Mouse (Mus musculus): ENCODE results near the gene Vipr1.

Gene Vipr1

GRCm38 (mm10) chr9:121632891-121633290 lies 9.6 kb upstream of the Vipr1 start:
- in situ Hi-C loops (cut with MboI, MseI) = no loop called here

- in situ Hi-C loops (cut with MboI, MseI) = no loop called here
Observed at GRCm38 (mm10) chr9:121633306-121633705, 9.2 kb upstream of the Vipr1 start.

DNA sequence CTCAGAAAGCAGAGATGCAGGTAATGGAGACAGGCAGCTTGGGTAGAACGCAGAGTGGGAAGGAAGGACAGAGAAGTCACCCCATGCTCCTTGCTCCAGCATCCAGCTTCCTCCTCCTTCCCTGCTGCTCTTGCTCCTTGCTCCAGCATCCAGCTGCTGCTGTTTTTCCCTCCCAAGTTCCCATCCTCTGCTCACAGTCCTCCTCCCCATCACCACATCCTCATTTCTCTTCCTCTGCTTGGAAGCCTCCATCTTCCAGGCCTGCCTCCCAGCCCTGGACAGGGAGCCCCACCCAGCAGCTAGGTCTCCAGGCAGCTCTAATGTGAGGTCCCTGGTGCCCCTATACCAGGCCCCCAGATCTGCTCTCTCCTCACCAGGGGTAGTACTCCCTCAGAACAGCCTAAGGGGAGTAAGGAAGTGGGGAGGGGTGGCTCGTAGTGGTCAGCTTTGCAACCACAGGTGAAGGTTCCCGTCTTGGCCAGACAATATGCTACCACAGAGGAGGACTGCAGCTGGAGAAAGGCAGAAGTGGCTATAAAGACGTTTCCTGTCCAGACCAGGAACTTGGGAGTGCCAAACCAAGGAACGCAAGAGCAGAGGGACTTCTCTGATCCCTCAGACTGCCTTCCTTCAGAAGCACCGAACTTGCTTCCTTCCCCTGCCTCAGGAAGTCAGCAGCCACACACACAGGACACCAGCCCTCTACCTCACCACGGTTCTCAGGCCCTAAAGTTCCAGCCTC lies 6.5 kb upstream of the Vipr1 start:
- in situ Hi-C loops (cut with MboI, MseI) = no loop called here

DNA sequence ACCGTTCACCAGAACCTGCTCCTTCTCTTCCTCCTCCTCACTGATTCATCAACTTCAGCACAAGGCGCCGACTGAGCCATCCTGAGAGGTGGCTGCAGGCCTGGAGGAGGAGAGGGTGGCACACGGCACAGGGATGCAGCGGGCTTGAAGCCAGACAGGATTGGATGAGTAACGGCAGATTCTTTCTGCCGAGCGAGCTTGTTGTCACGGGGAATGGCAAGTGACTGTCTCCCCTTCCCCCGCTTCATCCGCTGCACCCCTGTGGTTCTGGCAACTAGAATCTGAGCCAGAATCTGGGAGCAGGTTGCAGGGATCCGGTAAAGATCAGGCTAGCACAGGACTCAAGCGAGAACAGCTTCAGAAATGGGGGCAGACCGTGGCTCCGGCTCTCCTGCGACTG lies 2.7 kb upstream of the Vipr1 start:
- in situ Hi-C loops (cut with MboI, MseI) = no loop called here

GRCm38 (mm10) chr9:121641235-121641915 lies 1.1 kb upstream of the Vipr1 start:
- in situ Hi-C loops (cut with MboI, MseI) = no loop called here

GRCm38 (mm10) chr9:121642001-121642400 lies 515 bp upstream of the Vipr1 start, which contains the start of gene Lyzl4:
Lyzl4 (minus strand) TSS chr9:121642096.
- in situ Hi-C loops (cut with MboI, MseI) = no loop called here

GRCm38 (mm10) chr9:121644855-121645254 lies 2.3 kb downstream of the Vipr1 start:
- in situ Hi-C loops (cut with MboI, MseI) = no loop called here

DNA sequence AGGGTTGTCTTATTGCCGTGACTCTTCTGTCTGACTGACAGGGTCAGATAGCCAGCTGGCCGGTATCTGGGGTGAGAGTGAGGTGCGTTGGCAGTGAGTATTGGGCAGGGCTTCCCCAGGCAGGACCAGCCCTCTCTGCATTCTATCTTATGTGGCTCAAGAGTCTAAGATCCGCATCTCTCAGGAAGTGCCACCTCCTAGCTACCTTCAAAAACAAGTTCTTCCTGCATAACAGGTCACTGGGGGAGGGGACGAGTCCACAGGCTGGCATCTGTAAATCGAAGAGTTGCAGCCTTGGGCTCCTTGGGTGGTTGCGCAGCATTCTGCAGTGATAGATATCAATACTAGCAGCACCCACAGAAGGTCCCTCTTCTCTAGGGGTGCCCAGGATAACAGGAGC lies 4.5 kb downstream of the Vipr1 start:
- in situ Hi-C loops (cut with MboI, MseI) = no loop called here

- in situ Hi-C loops (cut with MboI, MseI) = no loop called here
Observed at GRCm38 (mm10) chr9:121653668-121654067, 11.2 kb downstream of the Vipr1 start.

DNA sequence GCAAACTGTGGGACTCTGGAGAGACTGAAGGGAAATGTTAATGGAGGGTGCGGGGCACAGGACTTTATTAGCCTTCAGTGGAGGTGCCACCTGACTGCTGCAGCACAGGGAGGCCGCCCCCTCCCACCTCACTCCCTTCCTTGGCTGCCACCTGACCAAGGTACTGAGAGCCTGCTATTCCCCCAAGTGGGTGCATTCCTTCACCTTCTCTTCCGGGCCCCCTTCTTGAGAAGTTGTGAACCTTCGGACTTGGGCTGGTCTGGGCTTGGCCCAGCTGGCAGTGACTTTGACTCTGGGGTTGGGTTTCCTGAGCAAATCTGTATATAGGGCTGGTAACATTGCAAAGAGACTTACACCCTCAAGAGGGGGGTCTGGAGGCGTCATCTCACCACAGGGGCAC lies 13.8 kb downstream of the Vipr1 start:
- in situ Hi-C loops (cut with MboI, MseI) = no loop called here

- in situ Hi-C loops (cut with MboI, MseI) = no loop called here
Observed at GRCm38 (mm10) chr9:121657143-121657542, 14.6 kb downstream of the Vipr1 start.

GRCm38 (mm10) chr9:121658248-121658647 lies 15.7 kb downstream of the Vipr1 start:
- in situ Hi-C loops (cut with MboI, MseI) = no loop called here

DNA sequence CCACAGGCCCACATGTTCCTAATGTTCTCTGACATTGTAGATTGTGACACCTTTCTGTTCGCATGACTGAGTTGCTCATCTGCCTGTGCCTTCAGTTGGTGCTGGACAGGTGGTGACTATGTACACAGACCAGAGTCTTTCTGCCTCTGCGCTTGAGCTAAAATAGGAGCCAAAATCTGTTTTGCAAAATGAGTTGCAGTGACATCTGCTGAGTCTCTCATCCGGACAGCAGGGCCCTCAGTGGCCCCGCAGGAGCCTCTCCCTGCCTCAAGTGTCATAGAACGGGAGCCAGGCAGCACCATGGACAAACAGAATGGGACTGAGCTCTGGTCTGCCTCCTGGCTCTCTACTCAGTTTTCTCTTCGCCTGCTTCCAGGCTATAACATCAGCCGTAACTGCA lies 17.3 kb downstream of the Vipr1 start:
- in situ Hi-C loops (cut with MboI, MseI) = no loop called here

DNA sequence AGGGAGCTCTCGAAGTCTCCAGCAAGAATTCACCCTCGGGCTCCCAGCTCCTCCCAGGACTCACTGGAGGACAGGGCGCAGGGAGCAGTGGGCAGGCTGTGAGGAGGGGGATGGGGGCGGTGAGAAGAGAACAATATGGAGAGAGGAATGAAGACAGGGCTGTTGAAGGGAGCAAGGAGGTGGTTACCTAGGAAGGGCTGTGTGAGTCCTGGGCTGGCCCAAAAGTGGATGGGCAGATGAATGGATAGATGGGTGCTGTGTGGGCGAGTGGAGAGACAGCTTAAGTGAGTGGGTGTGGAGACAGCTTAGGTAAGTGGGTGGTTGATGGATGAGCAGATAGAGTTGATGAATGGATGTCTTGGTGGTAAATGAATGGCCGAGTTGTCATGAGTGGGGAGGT lies 21.0 kb downstream of the Vipr1 start:
- in situ Hi-C loops (cut with MboI, MseI) = no loop called here

- in situ Hi-C loops (cut with MboI, MseI) = no loop called here
Observed at GRCm38 (mm10) chr9:121664104-121664503, 21.6 kb downstream of the Vipr1 start.

GRCm38 (mm10) chr9:121666957-121667630 lies 24.6 kb downstream of the Vipr1 start:
- in situ Hi-C loops (cut with MboI, MseI) = no loop called here

DNA sequence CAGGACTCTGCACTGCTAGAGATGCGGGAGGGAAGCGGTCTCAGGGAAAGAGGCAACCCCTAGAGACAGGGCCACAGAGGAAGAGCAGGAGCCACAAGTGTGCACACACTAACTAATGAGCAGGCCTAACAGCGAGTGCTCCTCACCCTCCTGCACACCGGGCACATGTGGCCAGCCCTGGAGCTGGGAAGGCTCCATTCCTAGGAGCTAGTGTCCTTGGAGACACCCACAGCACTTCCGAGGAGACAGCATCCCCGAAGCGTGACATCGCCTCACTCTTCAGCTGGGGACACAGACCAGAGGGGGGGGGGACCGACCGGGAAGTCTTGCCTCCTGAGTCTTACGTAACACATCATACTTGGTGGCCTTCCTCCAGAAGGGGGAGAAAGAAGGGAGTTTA lies 25.3 kb downstream of the Vipr1 start:
- in situ Hi-C loops (cut with MboI, MseI) = no loop called here

DNA sequence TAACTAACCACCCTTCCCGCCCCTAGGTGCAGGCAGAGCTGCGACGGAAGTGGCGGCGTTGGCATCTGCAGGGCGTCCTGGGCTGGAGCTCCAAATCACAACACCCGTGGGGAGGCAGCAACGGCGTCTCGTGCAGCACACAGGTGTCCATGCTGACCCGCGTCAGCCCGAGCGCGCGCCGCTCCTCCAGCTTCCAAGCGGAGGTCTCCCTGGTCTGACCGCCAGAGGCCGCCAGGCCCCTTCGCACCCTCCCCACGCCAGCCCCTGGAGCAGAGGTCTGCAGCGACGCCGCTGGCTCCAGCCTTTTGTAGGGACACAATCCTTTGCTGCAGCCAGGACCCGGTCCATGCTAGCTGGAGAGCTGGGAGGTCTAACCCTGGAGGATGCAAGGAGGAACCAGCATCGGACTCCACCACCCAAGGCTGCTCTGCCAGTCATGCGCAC lies 26.9 kb downstream of the Vipr1 start:
- in situ Hi-C loops (cut with MboI, MseI) = no loop called here

DNA sequence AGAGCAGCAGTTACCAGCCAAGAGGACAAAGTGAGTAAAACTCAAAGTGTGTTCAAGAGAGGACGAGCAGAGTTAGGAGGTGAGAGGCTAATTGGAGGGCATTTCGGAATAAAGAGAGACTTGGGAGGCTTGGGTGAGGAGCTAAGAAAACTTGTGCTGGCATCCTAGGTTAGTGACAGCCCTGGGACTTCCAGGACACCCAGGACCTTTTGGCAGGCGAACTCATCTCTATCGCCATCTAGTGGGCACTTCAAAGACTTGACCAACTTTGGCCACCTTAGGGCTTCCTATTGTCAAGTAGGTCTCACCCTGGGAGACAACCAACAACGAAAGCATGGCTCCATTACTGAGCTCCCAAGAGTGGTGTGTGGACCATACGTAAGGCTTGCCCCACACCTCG lies 28.8 kb downstream of the Vipr1 start:
- in situ Hi-C loops (cut with MboI, MseI) = no loop called here

DNA sequence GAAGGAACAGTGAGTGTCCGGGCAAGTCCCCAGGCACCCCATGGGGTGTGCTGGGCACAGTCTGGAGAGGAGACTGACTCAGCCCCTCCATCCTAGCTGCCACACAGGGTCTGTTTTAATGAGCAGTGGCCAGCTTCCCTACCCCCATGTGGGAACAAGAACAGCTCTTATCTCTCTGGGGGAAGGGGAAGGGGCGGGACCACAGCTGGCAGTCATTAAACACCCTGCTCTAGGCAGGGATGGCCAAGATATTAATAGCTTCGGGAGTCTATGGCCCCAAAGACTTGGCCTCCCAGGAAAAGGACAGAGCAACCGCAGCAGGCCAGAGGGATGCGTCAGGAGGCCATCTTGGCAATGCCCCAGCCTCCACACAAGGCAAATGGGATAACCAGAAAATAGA lies 29.8 kb downstream of the Vipr1 start:
- in situ Hi-C loops (cut with MboI, MseI) = no loop called here

DNA sequence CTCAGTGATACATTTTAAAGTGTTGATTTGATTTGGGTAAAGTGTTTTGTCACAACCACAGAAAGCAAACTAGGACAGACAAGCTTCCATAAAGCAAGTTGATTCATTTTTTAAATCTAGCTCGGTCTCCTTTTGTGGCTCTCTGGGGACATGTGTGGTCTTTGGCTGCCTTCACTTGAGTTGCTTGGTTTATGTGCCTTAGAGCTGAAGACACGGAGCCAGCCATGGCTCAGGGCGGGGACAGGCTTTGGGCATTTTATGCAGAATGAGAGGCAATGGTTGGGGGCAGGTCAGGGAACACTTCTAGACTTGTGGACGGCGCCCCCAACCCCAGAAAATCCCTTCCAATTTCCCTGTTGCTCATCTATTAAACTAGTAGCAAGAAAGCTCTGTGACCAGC lies 31.2 kb downstream of the Vipr1 start:
- in situ Hi-C loops (cut with MboI, MseI) = no loop called here

- in situ Hi-C loops (cut with MboI, MseI) = no loop called here
Observed at GRCm38 (mm10) chr9:121675011-121675410, 32.5 kb downstream of the Vipr1 start.

GRCm38 (mm10) chr9:121675556-121675955 lies 33.0 kb downstream of the Vipr1 start:
- in situ Hi-C loops (cut with MboI, MseI) = no loop called here

All from T-helper 2 cell (primary cell).